Mouse (Mus musculus): Measurements from ENCODE around the gene Fhit.

The Fhit gene

DNA sequence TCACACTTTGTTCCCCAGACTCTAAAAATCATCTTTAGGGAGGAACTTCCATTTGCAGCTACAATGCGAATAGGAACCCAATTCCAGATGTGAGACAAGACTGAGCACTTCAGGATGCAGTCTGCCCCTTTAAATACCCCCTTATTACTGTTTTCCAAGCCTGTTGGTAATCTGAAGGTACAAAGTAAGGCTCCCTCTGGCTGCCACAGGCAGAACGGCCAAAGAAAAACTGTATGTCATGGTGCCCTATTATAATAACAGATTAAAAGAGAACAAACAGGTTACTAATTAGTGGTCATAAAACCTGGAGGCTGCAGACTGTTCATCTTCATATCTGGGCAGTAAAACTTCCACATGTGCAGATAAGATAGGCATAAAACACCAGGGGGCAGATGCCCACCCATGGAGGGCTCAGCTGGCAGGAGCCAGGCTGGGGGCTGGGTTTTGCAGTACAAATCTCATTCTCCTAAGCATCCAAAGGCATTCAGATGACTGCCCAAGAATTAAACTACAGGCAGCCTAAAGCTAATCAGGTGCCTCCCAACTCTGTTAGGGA lies 1439.8 kb downstream of the Fhit start:
- in situ Hi-C loops (cut with MboI, MseI): no loop called here

DNA sequence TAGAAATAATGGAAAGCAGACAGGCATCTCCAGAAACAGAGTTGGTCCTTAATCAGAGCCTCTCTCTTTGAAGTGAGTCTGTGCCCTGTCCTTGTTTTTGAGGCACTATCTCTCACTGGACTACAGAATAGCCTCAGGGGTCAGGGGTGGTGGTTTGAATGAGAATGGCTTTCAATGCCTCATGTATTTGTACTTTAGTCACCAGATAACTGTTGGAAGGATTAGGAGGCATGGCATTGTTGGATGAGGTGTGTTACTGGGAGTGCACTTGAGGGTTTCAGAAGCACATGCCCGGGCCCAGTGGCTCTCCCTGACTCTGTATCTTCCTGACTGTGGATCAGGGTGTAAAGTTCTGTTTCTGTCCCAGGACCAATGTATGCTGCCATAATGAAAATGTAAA lies 1463.2 kb downstream of the Fhit start:
- in situ Hi-C loops (cut with MboI, MseI): no loop called here

DNA sequence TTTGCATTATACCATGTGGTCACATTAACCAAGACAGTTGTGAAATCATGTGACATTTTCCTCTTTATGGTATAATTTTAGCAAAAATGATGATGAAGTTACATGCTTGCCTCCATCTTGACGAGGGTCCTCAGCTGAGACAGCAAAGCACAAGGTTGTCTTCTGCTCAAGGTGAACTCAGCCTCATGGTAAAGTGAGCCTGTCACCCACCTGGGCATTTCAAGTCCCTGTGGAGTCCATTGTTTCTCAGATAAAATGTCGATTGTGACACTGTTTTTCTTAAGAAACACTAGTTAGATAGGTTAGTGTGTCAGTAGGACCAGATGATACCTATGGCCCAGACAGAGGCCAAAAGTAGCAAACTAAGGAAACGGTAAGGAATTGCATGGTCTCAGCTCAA lies 1464.7 kb downstream of the Fhit start:
- in situ Hi-C loops (cut with MboI, MseI): no loop called here

DNA sequence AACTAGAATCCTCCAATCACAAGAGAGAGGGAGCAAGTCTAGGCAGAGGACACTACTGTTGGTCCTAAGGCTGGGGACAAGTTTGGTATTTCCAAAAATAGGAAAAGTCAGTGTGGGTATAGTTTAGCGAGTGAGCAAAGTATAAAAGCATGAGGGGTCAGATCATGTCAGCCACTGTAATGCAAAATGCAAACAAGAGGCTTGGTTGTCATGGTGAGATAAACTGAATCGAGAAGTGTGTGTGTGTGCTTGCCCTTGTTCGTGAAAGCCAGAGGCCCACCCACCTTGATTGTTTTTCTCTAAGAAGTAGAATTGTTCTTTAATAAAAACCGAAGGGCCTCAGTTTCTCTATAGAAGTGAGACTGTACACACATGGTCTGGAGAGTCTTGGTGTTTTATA lies 1465.8 kb downstream of the Fhit start:
- in situ Hi-C loops (cut with MboI, MseI): no loop called here

DNA sequence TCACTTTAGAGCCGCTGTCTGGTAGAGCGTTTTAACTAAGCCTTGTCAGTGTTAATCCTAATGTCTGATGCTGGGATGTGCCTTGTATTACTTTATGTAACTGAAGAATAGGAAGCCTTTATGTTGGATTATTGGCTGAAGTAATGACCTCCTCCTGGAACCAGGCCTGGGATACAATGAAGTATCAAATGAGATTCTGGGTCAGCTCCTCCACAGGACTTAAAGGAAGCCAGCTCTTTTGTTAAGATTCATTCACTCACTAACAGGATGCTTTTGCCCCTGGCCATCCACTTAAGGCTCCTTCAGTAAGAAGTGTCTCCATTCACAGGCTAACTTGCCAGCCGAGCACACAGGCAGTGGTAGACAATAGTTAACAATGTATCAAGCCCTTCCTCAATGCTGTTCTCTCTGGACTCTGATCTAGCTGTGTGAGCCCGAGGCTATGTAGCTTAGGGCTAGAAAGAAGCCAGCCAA lies 1466.6 kb downstream of the Fhit start:
- in situ Hi-C loops (cut with MboI, MseI): no loop called here

DNA sequence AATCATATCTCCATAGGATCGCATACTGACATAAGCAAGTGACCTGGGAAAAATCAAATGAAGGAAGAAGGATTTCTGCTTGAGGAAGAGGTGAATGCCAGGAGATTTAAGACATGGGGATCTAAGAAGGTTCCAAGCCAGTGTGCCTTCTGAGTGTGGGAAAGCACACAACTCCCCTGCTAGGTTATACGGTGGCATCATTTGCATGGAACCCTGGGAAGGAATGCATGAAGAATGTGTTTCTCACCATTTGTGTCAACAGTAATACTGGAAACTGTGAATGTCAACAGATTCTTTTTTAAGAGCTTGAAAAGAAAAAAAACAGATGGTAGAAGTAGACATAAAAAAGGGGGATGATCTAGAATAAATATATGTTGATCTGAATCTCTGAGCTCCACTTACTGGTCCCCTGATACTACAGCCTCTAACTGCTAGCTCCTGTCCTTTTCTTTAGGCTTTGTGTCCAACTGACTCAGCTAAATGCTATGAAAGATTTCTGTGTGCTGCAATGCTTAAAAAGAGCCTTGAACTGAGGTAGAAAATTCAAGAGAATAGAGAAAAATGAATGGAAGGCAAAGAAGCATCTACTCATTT lies 1473.1 kb downstream of the Fhit start:
- in situ Hi-C loops (cut with MboI, MseI): no loop called here

DNA sequence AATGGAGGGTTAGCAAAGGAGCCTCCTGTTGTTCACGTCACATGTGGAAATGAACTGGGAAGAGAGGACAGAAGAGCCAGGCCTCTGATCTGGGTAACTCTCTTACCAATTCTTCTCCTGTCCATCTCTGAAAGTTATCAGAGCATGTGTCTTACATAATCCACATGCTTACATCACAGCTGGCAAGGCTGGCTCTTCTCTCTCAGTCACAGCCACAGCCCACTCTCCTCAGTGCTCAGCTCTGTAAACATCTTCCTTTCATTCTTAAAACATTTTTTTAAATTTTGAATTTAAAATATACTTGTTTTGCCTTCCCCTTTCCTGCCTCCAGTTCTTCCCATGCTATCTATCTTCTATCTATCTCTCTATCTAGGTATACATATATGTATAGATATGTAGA lies 1477.5 kb downstream of the Fhit start:
- in situ Hi-C loops (cut with MboI, MseI): no loop called here

DNA sequence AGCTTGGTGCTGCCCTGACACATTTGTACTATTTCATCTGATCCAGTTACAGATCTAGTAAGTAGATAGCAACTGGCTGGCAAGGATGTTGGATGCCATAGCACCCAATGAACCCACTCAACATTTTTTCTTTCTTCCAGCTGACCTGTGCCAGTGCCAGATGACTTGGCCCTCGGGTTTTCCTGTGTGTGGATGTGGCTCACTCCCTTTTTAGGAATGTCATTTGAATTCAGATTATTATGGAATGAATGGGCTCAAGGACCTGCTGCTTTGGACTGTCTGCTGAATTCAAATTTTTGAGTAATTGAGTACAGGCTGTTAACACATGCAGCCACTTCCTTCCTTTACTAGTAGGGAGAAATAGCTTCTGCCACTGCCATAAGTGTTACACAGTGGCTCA lies 1489.1 kb downstream of the Fhit start:
- in situ Hi-C loops (cut with MboI, MseI): no loop called here

DNA sequence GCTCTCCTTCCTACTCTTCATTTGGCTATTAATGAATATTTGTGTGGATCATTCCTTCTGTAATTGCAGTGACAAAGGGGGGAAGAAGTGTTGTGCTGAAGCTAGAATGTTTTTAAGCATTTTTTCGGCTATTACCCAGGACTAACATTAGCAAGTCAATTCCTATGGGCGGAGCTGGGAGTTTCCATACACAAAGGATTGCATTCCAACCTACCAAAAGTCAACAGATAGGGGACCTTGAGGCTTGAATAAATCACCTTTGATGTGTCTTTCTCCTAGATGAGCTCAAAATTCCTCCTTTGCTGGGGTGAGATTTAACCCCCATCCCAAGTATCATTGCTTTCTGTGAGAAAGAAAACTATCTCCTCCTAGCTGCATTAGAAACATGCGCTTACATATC lies 1490.1 kb downstream of the Fhit start:
- in situ Hi-C loops (cut with MboI, MseI): no loop called here

DNA sequence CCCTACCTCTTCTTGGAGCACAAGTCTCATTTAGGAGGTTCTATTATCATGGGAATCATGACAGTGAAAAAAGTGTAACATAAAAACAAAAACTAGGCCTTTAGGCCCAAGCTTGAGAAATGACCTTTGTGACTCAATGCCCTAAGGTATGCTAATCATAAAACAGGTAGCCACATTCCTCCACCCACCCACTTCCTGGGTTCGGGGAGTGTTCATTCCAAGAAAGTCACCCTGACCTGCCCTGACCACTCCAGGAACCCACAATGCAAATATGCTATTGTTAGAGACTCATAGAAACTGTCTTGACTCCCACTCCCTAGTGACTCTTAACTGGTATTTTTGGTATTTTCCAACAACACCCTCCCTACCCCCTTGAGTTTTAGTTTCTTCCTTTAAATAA lies 1492.1 kb downstream of the Fhit start:
- in situ Hi-C loops (cut with MboI, MseI): no loop called here

DNA sequence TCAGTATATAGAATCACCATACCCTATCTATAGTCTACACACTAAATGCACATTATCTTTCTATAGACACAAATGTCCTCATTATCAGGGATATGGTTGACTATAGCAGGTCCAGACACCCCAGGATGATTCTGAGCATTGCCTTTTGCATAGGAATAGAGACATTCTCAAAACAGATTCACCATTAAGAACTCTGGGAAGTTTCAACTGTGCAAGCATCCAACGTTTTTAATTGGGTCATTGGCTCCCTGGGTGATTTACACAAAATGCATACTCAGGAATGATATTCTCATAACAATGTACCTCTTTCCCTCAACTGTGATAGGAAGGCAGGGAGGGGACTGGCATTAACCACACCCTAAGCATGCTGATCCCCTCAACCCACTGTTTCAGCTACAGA lies 1503.4 kb downstream of the Fhit start:
- in situ Hi-C loops (cut with MboI, MseI): no loop called here

DNA sequence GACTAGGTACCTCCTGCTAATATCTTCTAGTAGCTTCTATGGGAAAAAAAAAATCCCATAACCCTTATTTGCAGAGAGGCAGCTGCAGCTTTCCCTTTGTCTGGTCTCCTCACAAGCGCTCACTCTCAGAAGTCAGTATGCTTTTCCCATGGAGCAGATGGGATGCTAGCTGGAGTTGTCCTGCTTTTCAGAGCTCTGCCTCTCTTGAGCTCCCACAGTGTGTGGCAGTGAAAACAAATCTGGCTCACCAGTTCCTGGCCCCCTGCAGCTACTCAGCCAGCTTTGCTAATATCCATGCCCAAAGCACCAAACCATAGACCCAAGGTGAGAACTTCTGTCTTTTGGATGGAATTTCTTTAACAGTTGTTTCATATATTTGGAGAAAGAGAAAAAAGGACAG lies 1510.4 kb downstream of the Fhit start:
- in situ Hi-C loops (cut with MboI, MseI): no loop called here

DNA sequence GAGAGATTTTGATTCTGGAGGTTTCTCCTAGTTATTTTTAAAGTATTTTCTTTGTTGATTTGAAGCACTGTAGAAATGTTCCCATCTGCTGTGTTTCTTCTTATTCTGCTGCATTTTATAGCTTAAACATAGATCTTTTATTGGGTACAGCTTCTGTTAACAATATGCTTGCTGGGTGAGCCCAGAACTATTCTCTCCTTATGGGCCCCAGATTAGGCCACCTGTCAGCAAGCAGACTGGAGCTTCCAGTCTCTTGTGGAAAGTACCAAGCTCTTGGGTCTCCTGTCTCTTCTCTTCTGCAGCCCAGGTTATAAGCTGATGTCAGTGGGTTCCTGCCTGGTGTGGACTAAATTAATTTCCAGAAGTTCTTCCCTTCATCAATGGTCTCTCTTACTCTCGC lies 1513.4 kb downstream of the Fhit start:
- in situ Hi-C loops (cut with MboI, MseI): no loop called here

DNA sequence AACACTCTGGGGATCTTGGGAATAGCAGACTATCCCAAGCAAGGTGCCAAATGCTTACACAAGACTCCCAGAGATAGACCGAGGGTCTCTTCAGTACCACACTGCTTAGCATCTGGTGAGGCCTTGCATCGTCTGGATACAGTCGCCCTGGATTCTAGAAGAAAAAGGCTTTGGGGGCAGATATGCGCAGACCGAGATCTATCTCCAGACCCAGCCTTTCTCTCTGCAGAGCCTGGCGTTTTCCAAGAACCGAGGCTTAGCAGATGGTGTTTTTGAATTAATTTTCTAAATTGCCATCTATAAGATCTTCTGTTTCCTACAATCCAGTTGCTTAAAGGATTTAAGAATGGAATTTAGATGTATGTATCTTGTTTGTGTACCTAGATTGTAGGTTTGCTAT lies 1515.6 kb downstream of the Fhit start:
- in situ Hi-C loops (cut with MboI, MseI): no loop called here

DNA sequence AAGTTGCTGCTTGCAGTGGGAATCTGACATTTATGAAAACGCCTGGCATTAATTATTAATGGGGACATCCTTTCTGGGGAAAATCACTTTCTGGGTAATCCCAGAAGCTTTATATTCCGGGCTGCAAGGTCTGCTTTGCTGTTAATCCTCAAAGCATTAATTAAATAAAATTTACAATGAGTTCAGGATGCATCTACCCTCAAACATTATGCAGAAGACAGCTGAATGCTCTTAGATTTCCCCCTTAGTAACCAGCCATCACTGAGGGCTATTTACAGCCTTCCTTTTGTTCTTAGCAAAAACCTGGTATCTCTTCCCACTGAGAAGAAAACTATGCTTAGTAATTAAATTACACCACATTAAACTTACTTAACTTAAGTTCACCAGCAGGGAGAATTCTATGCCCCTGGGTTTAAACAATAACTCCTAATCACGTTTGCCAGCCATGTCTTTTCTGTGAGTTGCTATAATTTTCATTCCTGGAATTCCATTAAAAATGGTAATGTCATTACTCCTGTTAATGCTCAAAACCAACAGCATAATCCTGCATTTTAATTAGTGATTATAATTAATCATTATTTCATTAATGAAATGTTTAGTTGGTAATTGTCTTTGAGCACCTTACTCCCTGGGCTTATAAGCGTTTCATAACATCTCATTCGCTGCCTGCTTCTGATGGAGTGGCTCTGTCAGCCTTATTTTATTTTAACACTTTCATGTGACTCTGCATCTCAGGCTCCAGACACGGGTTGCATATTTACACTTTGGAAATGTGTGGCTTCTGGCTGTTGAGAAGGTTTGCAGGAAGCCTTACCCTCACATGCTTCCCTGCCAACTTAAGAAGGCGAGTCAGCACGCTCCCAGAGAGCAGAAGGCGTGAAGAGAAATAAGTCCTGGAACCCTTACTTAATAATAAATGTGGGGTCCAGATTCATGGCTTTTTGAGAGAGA lies 1517.3 kb downstream of the Fhit start:
- in situ Hi-C loops (cut with MboI, MseI): no loop called here

DNA sequence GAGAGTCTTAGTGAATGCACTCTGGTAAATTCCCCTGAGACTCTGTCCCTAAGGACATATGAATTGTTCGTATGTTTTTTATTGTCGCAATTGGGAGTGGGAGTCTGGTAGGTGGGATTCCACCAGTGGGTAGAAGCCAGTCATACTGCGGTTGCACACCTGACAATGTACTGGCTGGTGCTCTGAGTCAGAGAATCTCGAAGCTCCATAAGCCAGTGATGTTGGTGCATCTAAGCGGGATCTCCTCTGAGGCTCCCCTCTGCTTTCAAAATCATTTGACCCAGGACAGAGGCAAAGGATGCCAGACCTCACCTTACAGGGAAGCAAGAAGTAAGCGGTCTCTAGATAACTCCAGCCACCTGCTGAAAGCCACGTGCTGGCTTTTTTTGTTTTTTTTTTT lies 1518.1 kb downstream of the Fhit start:
- in situ Hi-C loops (cut with MboI, MseI): no loop called here

DNA sequence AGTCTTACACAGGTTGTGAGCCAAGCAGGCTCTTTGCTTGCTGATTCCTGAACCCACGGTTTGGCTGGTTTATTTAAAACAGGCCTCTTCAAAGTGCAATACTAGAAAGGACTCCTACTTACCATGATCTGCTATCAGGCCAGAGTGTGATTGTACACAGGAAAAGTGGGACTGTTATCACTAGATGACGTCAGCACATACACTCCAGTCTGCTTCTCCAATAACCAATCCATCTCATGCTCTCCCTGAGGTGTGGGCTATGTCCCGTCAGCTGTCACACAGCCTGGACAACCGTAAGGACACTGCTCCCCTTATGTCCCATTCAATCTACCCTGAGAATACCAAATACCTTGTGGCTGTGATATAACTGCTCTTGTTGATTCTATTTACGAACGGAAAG lies 1519.2 kb downstream of the Fhit start:
- in situ Hi-C loops (cut with MboI, MseI): no loop called here

DNA sequence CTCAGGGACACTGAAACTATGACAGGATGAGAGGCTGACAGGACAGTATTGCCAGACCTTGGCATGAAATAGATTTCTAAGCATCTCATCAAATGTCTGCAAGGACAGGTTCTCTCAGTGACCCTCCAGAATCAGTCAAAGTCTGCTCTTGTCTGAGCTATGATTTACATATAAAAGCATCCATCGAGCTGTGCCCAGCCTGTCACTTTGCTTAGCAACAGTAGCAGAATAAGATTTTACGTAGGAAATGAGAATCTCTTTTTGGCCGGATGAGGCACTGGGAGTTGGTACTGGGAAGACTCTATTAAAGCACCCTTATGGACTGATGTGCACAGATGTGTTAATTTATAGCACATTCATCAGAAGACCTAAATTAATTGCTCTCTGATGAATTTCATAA lies 1519.8 kb downstream of the Fhit start:
- in situ Hi-C loops (cut with MboI, MseI): no loop called here

DNA sequence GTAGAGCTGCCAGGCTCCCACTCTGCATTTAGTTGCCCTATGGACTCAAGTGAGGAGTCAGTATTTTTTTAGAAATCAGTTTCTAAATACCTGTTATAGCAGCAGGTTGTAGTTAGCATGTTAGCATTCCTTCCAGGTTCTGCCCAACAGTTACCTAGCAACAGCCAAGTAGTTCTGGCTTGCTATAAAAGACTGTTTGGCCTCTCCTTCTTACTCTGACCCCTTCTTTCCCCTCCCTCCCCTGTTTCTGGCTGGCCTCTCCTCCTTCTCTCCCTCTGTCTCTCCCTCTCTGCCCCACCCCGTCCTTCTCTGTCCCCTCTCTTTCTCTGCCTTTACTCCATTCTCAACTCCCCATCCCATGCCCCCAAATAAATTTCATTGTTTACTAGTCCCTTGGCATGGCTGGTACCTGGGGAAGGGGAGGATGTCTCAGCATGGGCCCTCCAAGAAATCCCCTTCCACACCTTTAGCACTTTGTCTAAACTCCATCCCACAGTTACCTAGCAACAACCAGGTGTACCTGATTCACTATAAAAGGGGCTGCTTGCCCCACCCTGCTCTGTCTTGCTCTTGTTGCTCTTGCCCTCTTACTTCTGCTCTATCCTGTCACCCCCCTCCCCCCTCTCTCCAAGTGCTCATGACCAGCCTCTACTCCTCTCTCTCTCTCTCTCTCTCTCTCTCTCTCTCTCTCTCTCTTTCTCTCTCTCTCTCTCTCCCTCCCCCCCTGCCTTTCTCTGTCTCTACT lies 1527.4 kb downstream of the Fhit start:
- in situ Hi-C loops (cut with MboI, MseI): no loop called here

DNA sequence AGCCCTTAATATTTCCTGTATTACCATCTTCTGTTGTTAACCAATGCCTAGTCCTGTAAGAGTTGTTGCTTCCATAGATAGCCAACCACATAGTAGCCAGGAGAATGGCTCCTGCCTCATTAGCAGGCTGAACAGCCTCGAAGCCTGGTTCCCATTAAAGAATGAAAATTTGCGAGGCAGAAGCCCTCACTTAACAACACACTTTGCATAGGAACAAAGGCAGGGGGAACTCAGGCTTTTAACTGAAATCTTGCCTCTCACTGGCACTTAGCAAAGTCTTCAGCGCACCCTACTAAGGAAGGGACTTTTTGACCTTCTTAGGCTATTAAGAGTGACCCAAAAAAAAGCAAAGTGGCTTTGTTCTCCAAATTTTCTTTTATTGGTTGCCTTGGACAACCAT lies 1529.3 kb downstream of the Fhit start:
- in situ Hi-C loops (cut with MboI, MseI): no loop called here

DNA sequence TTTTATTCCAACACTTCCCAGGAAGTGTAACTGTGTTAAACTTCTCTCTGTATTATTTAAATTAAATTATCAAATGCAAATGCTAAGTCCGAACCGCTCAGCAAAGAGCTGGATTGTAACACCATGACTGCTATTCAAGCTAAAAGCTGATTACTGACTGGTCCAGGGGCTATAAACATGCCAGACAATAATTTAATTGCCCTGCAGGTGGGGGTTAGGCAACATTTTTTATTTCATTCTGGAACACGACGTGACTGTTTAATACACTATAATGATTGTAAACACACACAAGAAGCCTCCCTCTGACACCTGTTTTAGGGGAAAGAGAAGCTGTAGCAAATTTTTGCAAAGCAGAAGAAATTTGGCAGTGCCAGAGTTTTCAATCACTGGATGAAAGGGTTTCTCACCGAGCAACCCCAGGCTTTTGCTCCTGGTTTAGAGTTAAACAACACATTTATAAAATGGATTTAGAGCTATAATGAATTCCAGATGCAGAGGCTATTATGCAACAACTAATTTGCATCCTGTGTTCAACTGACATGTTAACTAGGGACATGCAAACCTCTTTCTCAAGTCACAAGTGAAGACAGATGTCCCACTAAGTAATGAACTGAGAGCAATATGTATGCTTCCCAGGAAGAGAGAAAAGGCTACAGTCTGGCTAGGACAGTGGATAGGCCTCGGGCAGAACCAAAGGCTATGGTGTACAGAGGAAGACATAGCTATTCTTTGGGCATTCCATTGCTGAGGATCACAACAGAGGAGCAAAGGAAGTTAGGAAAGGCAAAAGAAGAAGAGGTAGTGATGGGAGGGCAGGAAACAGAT lies 1538.4 kb downstream of the Fhit start:
- in situ Hi-C loops (cut with MboI, MseI): no loop called here

All from regulatory T cell (primary cell).